Mouse (Mus musculus) heart, embryonic 13.5 days (tissue): ENCODE measurements around the gene Ppp2r5b. TPM values are rescaled to one million over a fixed set of nuclear protein-coding genes. Genes with fewer than 3 reads are reported as not detected.

ENCODE experiments used
- ATAC-seq: fragments of 200-750 bp; cut with Nextera tagmentation; 2 replicates; pipeline ENCODE4 v1.8.0; 2017; ENCODE audit warnings: moderate TSS enrichment; ENCODE audit not compliant: insufficient number of reproducible peaks, low FRiP score, low TSS enrichment; ENCODE audit errors: extremely low read depth
- H3K27ac ChIP-seq: fragments of 300-500 bp; sonication (generic); replicated peaks from 2 replicates; pipeline ENCODE4 v1.5.1; 2015; ENCODE audit warnings: moderate library complexity, mild to moderate bottlenecking, inconsistent platforms
- H3K27me3 ChIP-seq: fragments of 300-500 bp; sonication (generic); replicated peaks from 2 replicates; pipeline ENCODE4 v1.6.1; 2015; ENCODE audit warnings: mild to moderate bottlenecking, inconsistent platforms
- H3K36me3 ChIP-seq: fragments of 300-500 bp; sonication (generic); 2 replicates; pipeline ENCODE4 v1.6.1; 2015; ENCODE audit warnings: mild to moderate bottlenecking, inconsistent platforms
- H3K4me1 ChIP-seq: fragments of 300-500 bp; sonication (generic); 2 replicates; pipeline ENCODE4 v1.6.1; 2015; ENCODE audit warnings: inconsistent platforms
- H3K4me2 ChIP-seq: fragments of 300-500 bp; sonication (generic); 2 replicates; pipeline ENCODE4 v1.6.1; 2015; ENCODE audit warnings: inconsistent platforms, mild to moderate bottlenecking, moderate library complexity
- H3K4me3 ChIP-seq: fragments of 300-500 bp; sonication (generic); 2 replicates; pipeline ENCODE4 v1.5.1; 2015; ENCODE audit warnings: moderate library complexity, mild to moderate bottlenecking, inconsistent platforms
- H3K9ac ChIP-seq: fragments of 300-500 bp; sonication (generic); 2 replicates; pipeline ENCODE4 v1.6.1; 2015; ENCODE audit warnings: inconsistent platforms, mild to moderate bottlenecking, moderate library complexity
- H3K9me3 ChIP-seq: fragments of 300-500 bp; sonication (generic); 2 replicates; pipeline ENCODE4 v1.6.1; 2016; ENCODE audit warnings: inconsistent platforms
- WGBS: fragments of 180-500 bp; shearing (Covaris S2); methylation state at CpG from one replicate; pipeline ENCODE4 v1.1.7; 2015; ENCODE audit warnings: mixed read lengths; 5-methylcytosine and 5-hydroxymethylcytosine counted together
- microRNA counts: library from miRNA; unstranded; fragments of <30 nt; microRNA quantifications from one replicate; lab custom pipeline; 2016
- microRNA-seq: library from miRNA; unstranded; fragments of <30 nt; microRNA quantifications from one replicate; pipeline ENCODE4, GENCODE M21; 2016
- polyA plus RNA-seq: library from polyadenylated mRNA; unstranded; fragments of >200 nt; fragmentation: Nextera tagmentation; extraction: Ambion mirVana; gene quantifications from 2 replicates; pipeline ENCODE4 v1.2.1, GENCODE M21; 2015

Ppp2r5b gene
- polyA plus RNA-seq, 1 experiment from 2014 or later = 20.7 TPM

DNA sequence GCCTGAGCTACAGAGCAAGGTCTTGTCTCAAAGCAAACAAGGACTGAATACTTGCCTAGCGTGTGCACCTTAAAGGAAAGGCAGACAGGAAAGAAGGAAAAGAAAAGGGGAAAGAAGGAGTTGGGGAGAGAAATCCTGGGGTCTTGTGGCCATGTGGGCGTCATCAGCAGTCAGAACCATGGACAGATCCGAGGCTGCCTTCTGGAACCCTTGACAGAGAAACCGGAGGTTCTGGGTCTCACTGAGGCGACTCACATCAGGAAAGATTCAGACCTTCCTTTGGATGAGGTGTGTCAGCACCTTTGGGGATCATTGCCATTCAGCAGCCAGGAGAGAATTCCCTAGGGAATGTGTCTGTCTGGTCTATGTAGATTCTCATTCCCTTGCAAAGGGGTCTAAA, 54.0 kb downstream of the Ppp2r5b start:
- 9% methylated on average over 5 of the region's 5 CpGs for WGBS
- Histone ChIP-seq H3K9ac (no peak overlapping the region), H3K36me3 (no peaks in the 10 kb centered on the region), H3K27ac (no peak overlapping the region), H3K9me3 (no peaks in the 10 kb centered on the region), H3K4me3 (no peak overlapping the region), H3K4me1 (no peaks in the 10 kb centered on the region), H3K4me2 (no peak overlapping the region), H3K27me3 (peaks cover 15% of the 10 kb centered on the region; the same call in 1 of the 2 replicates)
- no peak for ATAC-seq

DNA sequence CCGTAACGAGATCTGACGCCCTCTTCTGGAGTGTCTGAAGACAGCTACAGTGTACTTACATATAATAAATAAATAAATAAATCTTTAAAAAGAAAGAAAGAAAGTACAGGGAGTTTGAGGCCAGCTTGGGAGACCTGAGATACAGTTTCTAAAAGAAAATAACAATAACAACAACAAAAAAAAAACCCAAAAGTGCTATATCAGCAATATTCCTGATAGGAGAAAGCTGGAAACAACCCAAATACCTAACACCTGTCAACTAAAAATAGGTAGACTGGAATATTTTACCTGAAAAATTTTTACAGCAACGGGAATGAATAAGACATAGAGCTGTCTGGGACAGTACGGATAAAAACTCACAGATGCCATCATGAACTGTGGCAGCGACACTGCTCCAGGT, 56.9 kb downstream of the Ppp2r5b start:
- Histone ChIP-seq H3K36me3 (no peaks in the 10 kb centered on the region), H3K9me3 (no peaks in the 10 kb centered on the region), H3K4me3 (no peak overlapping the region), H3K27ac (no peak overlapping the region), H3K27me3 (peaks cover 12% of the 10 kb centered on the region; the same call in 1 of the 2 replicates), H3K4me2 (no peak overlapping the region), H3K9ac (no peak overlapping the region), H3K4me1 (no peaks in the 10 kb centered on the region)
- 68% methylated on average over 6 of the region's 6 CpGs for WGBS
- no peak for ATAC-seq

MicroRNAs encoded within 50 kb of the gene (microRNA counts, 519-probe panel; counts per million panel counts)
- 209 counts per million, percentile 61 among the panel's probes with 10 or more counts for microRNA mmu-miR-192 (lab: Ali Mortazavi, UCI)

Small RNA genes lying within 50 kb of the gene (microRNA-seq; reads per million reads assigned to microRNA genes)
- gene Mir192 = 66.3 reads per million, percentile 49 among the genes with 10 or more reads in this experiment
- gene Mir194-2 = 46.7 reads per million, percentile 43 among the genes with 10 or more reads in this experiment

Other genes with a start within 250 kb of the Ppp2r5b start
- not detected in 2 replicates for gene Slc22a20, start 249.7 kb downstream of the Ppp2r5b start, polyA plus RNA-seq
- 5.3 and 6.0 TPM in 2 replicates for gene Capn1, start 220.0 kb downstream of the Ppp2r5b start, polyA plus RNA-seq
- gene Syvn1, start 189.3 kb downstream of the Ppp2r5b start, polyA plus RNA-seq = 17.6 and 18.6 TPM in 2 replicates
- gene Mrpl49, start 178.1 kb downstream of the Ppp2r5b start, polyA plus RNA-seq = 59.8 and 66.3 TPM in 2 replicates
- gene Fau, start 178.0 kb downstream of the Ppp2r5b start, polyA plus RNA-seq = 467 and 540 TPM in 2 replicates
- gene Znhit2, start 174.7 kb downstream of the Ppp2r5b start, polyA plus RNA-seq = 21.1 and 23.1 TPM in 2 replicates
- gene Tm7sf2, start 167.5 kb downstream of the Ppp2r5b start, polyA plus RNA-seq = 7.8 and 8.0 TPM in 2 replicates
- gene Vps51, start 158.6 kb downstream of the Ppp2r5b start, polyA plus RNA-seq = 48.1 and 48.4 TPM in 2 replicates
- gene Tmem262, start 155.8 kb downstream of the Ppp2r5b start, polyA plus RNA-seq = not detected in 2 replicates
- 0.83 and 0.92 TPM in 2 replicates for gene Gm28374, start 153.6 kb downstream of the Ppp2r5b start, polyA plus RNA-seq
- gene Zfpl1, start 150.9 kb downstream of the Ppp2r5b start, polyA plus RNA-seq = 50.7 and 53.7 TPM in 2 replicates
- 27.4 and 27.6 TPM in 2 replicates for gene Cdca5, start 150.9 kb downstream of the Ppp2r5b start, polyA plus RNA-seq
- gene AC131692.1, start 141.5 kb downstream of the Ppp2r5b start, polyA plus RNA-seq = 0.20 and 0.28 TPM in 2 replicates
- 0.09 and 0.24 TPM in 2 replicates for gene Naaladl1, start 130.1 kb downstream of the Ppp2r5b start, polyA plus RNA-seq
- 30.8 and 33.0 TPM in 2 replicates for gene Sac3d1, start 117.2 kb downstream of the Ppp2r5b start, polyA plus RNA-seq
- gene Snx15, start 107.6 kb downstream of the Ppp2r5b start, polyA plus RNA-seq = 21.0 and 23.9 TPM in 2 replicates
- not detected in 2 replicates for gene Batf2, start 94.9 kb downstream of the Ppp2r5b start, polyA plus RNA-seq
- gene Arl2, start 94.3 kb downstream of the Ppp2r5b start, polyA plus RNA-seq = 83.0 and 85.6 TPM in 2 replicates
- gene Majin, start 51.5 kb downstream of the Ppp2r5b start, polyA plus RNA-seq = not detected in 2 replicates
- 0.34 TPM in 1 of 2 replicates, not detected in the other for gene Gpha2, start 9.5 kb downstream of the Ppp2r5b start, polyA plus RNA-seq
- gene Atg2a, start 5.8 kb upstream of the Ppp2r5b start, polyA plus RNA-seq = 6.5 and 7.1 TPM in 2 replicates
- 70.0 and 72.4 TPM in 2 replicates for gene Ehd1, start 40.9 kb upstream of the Ppp2r5b start, polyA plus RNA-seq
- 0.45 and 0.60 TPM in 2 replicates for gene Cdc42bpg, start 70.6 kb upstream of the Ppp2r5b start, polyA plus RNA-seq
- gene Men1, start 99.1 kb upstream of the Ppp2r5b start, polyA plus RNA-seq = 46.9 and 48.1 TPM in 2 replicates
- gene Map4k2, start 105.3 kb upstream of the Ppp2r5b start, polyA plus RNA-seq = 12.5 and 13.5 TPM in 2 replicates
- gene Sf1, start 127.8 kb upstream of the Ppp2r5b start, polyA plus RNA-seq = 89.2 and 89.7 TPM in 2 replicates
- gene Pygm, start 148.5 kb upstream of the Ppp2r5b start, polyA plus RNA-seq = 203 and 219 TPM in 2 replicates
- 38.4 and 53.6 TPM in 2 replicates for gene Rasgrp2, start 163.5 kb upstream of the Ppp2r5b start, polyA plus RNA-seq
- gene Nrxn2, start 182.9 kb upstream of the Ppp2r5b start, polyA plus RNA-seq = 0.52 and 0.70 TPM in 2 replicates